Mouse (Mus musculus): ENCODE results near the gene Fam189a2. TPM values are rescaled to one million over a fixed set of nuclear protein-coding genes. Genes with fewer than 3 reads are reported as not detected.

Gene Fam189a2
- total and polyA plus RNA-seq, 2 experiments from 2014 or later, result 8.3 to 98.9 TPM

DNA sequence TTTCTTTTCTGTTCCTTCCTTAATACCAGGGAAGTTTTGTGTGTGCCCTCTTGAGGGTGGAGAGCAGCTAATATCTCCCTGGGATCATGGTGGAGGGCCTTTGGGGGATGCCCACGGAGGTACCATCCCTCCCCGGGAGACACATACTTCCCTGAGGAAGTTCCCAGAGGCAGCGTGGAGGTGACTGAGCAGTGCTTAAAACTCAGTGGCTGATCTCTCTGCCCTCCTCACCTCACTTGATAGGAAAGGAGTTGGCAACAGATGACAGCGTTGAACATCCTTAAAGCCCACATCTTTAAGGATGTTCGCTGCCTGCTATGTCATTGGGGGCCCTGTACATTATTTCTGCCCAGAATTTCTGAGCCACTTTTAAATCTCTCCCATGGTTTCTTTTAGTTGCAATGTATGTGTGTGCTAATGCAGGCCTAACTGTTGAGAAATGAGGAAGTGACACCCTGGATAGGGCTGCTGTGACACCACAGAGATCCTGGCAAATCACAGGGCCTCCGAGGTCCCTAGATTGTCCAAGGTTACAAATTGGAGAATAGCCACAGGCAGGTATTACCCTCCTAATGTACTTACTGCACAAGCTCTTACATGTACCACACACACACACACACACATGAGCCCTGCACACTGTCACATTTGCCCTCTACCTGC lies 84.7 kb downstream of the Fam189a2 start:
- Histone ChIP-seq H3K36me3 (replicated peaks; ENCODE audit: control insufficient read depth, insufficient read depth, low read length) (no peaks in the 10 kb centered on the region), H3K4me3 (ENCODE audit: low read depth, low read length) (no peak overlapping the region), H3K4me1 (ENCODE audit: control insufficient read depth, insufficient read depth) (no peaks in the 10 kb centered on the region), H3K9ac (replicated peaks; ENCODE audit: low read depth, low read length) (no peak overlapping the region), H3K27me3 (ENCODE audit: control insufficient read depth, insufficient read depth, low read length) (no peaks in the 10 kb centered on the region), H3K27ac (ENCODE audit: low read depth) (no peak overlapping the region), H3K9me3 (replicated peaks; ENCODE audit: control insufficient read depth, low read length) (no peaks in the 10 kb centered on the region), H3K4me2 (ENCODE audit: low read depth, low read length) (no peak overlapping the region)
- 77% methylated on average over 6 of the region's 6 CpGs for WGBS
- TF ChIP-seq CTCF (IDR thresholded peaks at IDR 0.05; ENCODE audit: low read depth) (no peak), EP300 (IDR thresholded peaks at IDR 0.05; ENCODE audit: low read depth) (no peak)
- ATAC-seq (ENCODE audit: insufficient read depth, low read depth), result no peak
- no peak for DNase-seq (ENCODE audit: low spot score)

DNA sequence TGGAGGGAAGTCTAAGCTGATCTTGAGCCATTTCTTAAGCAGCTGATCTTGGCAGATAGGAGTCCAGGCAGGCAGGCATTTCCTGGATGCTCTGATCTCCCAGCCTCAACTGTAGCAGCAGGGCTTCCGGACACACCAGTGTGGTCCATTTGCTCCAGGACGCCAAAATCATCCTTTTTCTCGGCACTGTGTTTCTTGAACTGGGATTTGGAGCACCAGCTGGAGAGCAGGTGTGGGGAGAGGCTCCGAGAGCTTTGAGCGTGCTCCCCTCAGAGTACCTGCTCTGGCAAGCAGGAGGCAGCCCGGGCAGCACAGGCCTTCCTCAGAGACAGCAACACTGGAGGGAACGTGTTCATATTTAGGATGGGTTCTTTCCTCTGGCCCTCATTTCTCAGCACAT lies 87.9 kb downstream of the Fam189a2 start:
- Histone ChIP-seq H3K4me2 (ENCODE audit: low read depth, low read length) (no peak overlapping the region), H3K9ac (replicated peaks; ENCODE audit: low read depth, low read length) (no peak overlapping the region), H3K9me3 (replicated peaks; ENCODE audit: control insufficient read depth, low read length) (no peaks in the 10 kb centered on the region), H3K27me3 (ENCODE audit: control insufficient read depth, insufficient read depth, low read length) (no peaks in the 10 kb centered on the region), H3K27ac (ENCODE audit: low read depth) (no peak overlapping the region), H3K36me3 (replicated peaks; ENCODE audit: control insufficient read depth, insufficient read depth, low read length) (no peaks in the 10 kb centered on the region), H3K4me1 (ENCODE audit: control insufficient read depth, insufficient read depth) (no peaks in the 10 kb centered on the region), H3K4me3 (ENCODE audit: low read depth, low read length) (no peak overlapping the region)
- DNase-seq (ENCODE audit: low spot score) (no peak), ATAC-seq (ENCODE audit: insufficient read depth, low read depth) (no peak)
- no peak for TF ChIP-seq EP300 (IDR thresholded peaks at IDR 0.05; ENCODE audit: low read depth)
- no peak for TF ChIP-seq CTCF (IDR thresholded peaks at IDR 0.05; ENCODE audit: low read depth)
- WGBS, result 83% methylated on average over 7 of the region's 7 CpGs

DNA sequence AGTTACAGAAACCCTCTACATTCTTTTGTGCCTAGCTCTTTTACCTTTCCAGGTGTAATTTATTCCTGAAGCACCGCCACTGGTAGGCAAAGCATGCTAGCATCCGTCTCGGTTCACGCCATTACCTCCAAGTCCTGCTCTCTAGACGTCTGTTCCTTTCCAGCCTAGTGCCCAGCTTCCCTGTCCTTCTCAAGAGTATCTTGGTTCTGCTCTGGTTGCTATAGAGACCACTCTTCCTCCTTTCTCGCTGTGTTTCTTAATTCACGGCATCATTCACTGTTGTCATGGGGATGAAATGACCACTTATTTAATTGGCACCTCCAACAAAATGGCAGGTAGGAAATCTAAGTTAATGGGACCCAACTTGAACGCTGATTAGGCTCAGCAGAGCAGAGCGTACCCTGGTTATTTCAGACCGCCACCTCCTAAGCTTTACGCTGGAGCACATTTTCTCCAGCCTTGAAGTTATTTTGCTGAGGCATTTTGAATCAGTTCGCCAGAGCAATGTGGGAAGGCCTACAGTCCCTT lies 89.3 kb downstream of the Fam189a2 start:
- no peaks in the 10 kb centered on the region for H3K36me3 ChIP-seq (replicated peaks; ENCODE audit: control insufficient read depth, insufficient read depth, low read length)
- TF ChIP-seq CTCF (IDR thresholded peaks at IDR 0.05; ENCODE audit: low read depth) (no peak), EP300 (IDR thresholded peaks at IDR 0.05; ENCODE audit: low read depth) (no peak)
- ATAC-seq (ENCODE audit: insufficient read depth, low read depth) (no peak), DNase-seq (ENCODE audit: low spot score) (no peak)
- H3K9me3 ChIP-seq (replicated peaks; ENCODE audit: control insufficient read depth, low read length), result no peaks in the 10 kb centered on the region
- WGBS, result 86% methylated on average over 12 of the region's 12 CpGs
- no peaks in the 10 kb centered on the region for H3K27me3 ChIP-seq (ENCODE audit: control insufficient read depth, insufficient read depth, low read length)
- H3K4me2 ChIP-seq (ENCODE audit: low read depth, low read length), result no peak overlapping the region
- no peaks in the 10 kb centered on the region for H3K4me1 ChIP-seq (ENCODE audit: control insufficient read depth, insufficient read depth)
- H3K27ac ChIP-seq (ENCODE audit: low read depth), result no peak overlapping the region
- H3K4me3 ChIP-seq (ENCODE audit: low read depth, low read length), result no peak overlapping the region
- H3K9ac ChIP-seq (replicated peaks; ENCODE audit: low read depth, low read length), result no peak overlapping the region

DNA sequence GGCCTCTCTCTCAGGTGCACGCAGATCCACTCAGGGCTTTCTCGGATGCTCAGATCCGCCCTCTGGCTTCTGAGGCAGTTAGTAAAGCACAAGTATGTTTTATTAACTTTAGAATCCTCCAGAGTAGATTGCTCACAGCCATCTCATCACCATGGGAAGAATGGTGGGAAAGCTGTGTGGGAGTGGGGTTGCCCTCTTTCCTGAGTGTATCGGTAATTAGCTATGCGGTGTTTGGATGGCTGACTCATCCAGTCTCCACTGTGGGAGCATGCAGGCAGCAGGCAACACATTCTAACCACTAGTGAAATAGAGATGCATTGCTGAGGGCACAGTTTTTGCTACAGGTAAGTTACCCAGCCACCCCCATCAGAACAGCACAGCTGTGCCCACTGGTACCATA lies 100.0 kb downstream of the Fam189a2 start:
- no peak overlapping the region for H3K4me2 ChIP-seq (ENCODE audit: low read depth, low read length)
- no peak for DNase-seq (ENCODE audit: low spot score)
- 83% methylated on average over 5 of the region's 5 CpGs for WGBS
- no peaks in the 10 kb centered on the region for H3K4me1 ChIP-seq (ENCODE audit: control insufficient read depth, insufficient read depth)
- H3K9me3 ChIP-seq (replicated peaks; ENCODE audit: control insufficient read depth, low read length), result peaks cover 7% of the 10 kb centered on the region; the same call in 1 of the 2 replicates
- ATAC-seq (ENCODE audit: insufficient read depth, low read depth), result no peak
- no peaks in the 10 kb centered on the region for H3K27me3 ChIP-seq (ENCODE audit: control insufficient read depth, insufficient read depth, low read length)
- TF ChIP-seq EP300 (IDR thresholded peaks at IDR 0.05; ENCODE audit: low read depth) (no peak), CTCF (IDR thresholded peaks at IDR 0.05; ENCODE audit: low read depth) (no peak)
- no peak overlapping the region for H3K9ac ChIP-seq (replicated peaks; ENCODE audit: low read depth, low read length)
- H3K36me3 ChIP-seq (replicated peaks; ENCODE audit: control insufficient read depth, insufficient read depth, low read length), result no peaks in the 10 kb centered on the region
- no peak overlapping the region for H3K27ac ChIP-seq (ENCODE audit: low read depth)
- no peak overlapping the region for H3K4me3 ChIP-seq (ENCODE audit: low read depth, low read length)

GRCm38 (mm10) chr19:23925541-23925940 lies 105.3 kb downstream of the Fam189a2 start:
- no peaks in the 10 kb centered on the region for H3K4me1 ChIP-seq (ENCODE audit: control insufficient read depth, insufficient read depth)
- no peaks in the 10 kb centered on the region for H3K9me3 ChIP-seq (replicated peaks; ENCODE audit: control insufficient read depth, low read length)
- 80% methylated on average over 5 of the region's 5 CpGs for WGBS
- no peak for ATAC-seq (ENCODE audit: insufficient read depth, low read depth)
- no peaks in the 10 kb centered on the region for H3K36me3 ChIP-seq (replicated peaks; ENCODE audit: control insufficient read depth, insufficient read depth, low read length)
- H3K4me3 ChIP-seq (ENCODE audit: low read depth, low read length), result no peak overlapping the region
- no peak for DNase-seq (ENCODE audit: low spot score)
- H3K9ac ChIP-seq (replicated peaks; ENCODE audit: low read depth, low read length), result no peak overlapping the region
- no peak overlapping the region for H3K4me2 ChIP-seq (ENCODE audit: low read depth, low read length)
- TF ChIP-seq EP300 (IDR thresholded peaks at IDR 0.05; ENCODE audit: low read depth) (no peak), CTCF (IDR thresholded peaks at IDR 0.05; ENCODE audit: low read depth) (no peak)
- H3K27me3 ChIP-seq (ENCODE audit: control insufficient read depth, insufficient read depth, low read length), result no peaks in the 10 kb centered on the region
- H3K27ac ChIP-seq (ENCODE audit: low read depth), result no peak overlapping the region

- no peak for TF ChIP-seq EP300 (IDR thresholded peaks at IDR 0.05; ENCODE audit: low read depth)
- TF ChIP-seq CTCF (IDR thresholded peaks at IDR 0.05; ENCODE audit: low read depth), result no peak
- no peak for DNase-seq (ENCODE audit: low spot score)
- no peaks in the 10 kb centered on the region for H3K9me3 ChIP-seq (replicated peaks; ENCODE audit: control insufficient read depth, low read length)
- no peak overlapping the region for H3K4me2 ChIP-seq (ENCODE audit: low read depth, low read length)
- no peak overlapping the region for H3K27ac ChIP-seq (ENCODE audit: low read depth)
- H3K9ac ChIP-seq (replicated peaks; ENCODE audit: low read depth, low read length), result no peak overlapping the region
- no peak for ATAC-seq (ENCODE audit: insufficient read depth, low read depth)
- WGBS, result 76% methylated on average over 9 of the region's 9 CpGs
- no peak overlapping the region for H3K4me3 ChIP-seq (ENCODE audit: low read depth, low read length)
- no peaks in the 10 kb centered on the region for H3K27me3 ChIP-seq (ENCODE audit: control insufficient read depth, insufficient read depth, low read length)
- H3K36me3 ChIP-seq (replicated peaks; ENCODE audit: control insufficient read depth, insufficient read depth, low read length), result no peaks in the 10 kb centered on the region
- H3K4me1 ChIP-seq (ENCODE audit: control insufficient read depth, insufficient read depth), result no peaks in the 10 kb centered on the region
Observed at GRCm38 (mm10) chr19:23924791-23925190, 106.0 kb downstream of the Fam189a2 start.

All from heart, postnatal 0 days (tissue).